Mouse (Mus musculus) liver, embryonic 15.5 days (tissue): ENCODE results near the gene Wdr45b. TPM values are rescaled to one million over a fixed set of nuclear protein-coding genes. Genes with fewer than 3 reads are reported as not detected.
"Not testable (repeated sequence)": the region's sequence is repeated elsewhere in the genome, so short reads cannot be mapped to it uniquely, and the experiment has no call there.

Experiments used
- ATAC-seq: fragments of 200-750 bp; cut with Nextera tagmentation; 2 replicates; pipeline ENCODE4 v1.8.0; 2017; ENCODE audit warnings: moderate number of reproducible peaks, mild to moderate bottlenecking, moderate library complexity; ENCODE audit not compliant: insufficient read depth
- H3K27ac ChIP-seq: fragments of 300-500 bp; sonication (generic); replicated peaks from 2 replicates; pipeline ENCODE4 v1.5.1; 2015; ENCODE audit warnings: mild to moderate bottlenecking, inconsistent platforms
- H3K27me3 ChIP-seq: fragments of 300-500 bp; sonication (generic); 2 replicates; pipeline ENCODE4 v1.6.1; 2015; ENCODE audit warnings: mild to moderate bottlenecking, inconsistent platforms
- H3K36me3 ChIP-seq: fragments of 300-500 bp; sonication (generic); replicated peaks from 2 replicates; pipeline ENCODE4 v1.6.1; 2015; ENCODE audit warnings: moderate library complexity, mild to moderate bottlenecking, inconsistent platforms
- H3K4me1 ChIP-seq: fragments of 300-500 bp; sonication (generic); replicated peaks from 2 replicates; pipeline ENCODE4 v1.6.1; 2015; ENCODE audit warnings: inconsistent platforms
- H3K4me2 ChIP-seq: fragments of 300-500 bp; sonication (generic); 2 replicates; pipeline ENCODE4 v1.6.1; 2015; ENCODE audit warnings: moderate library complexity, mild to moderate bottlenecking, inconsistent platforms
- H3K4me3 ChIP-seq: fragments of 300-500 bp; sonication (generic); replicated peaks from 2 replicates; pipeline ENCODE4 v1.5.1; 2015; ENCODE audit warnings: mild to moderate bottlenecking, inconsistent platforms
- H3K9ac ChIP-seq: fragments of 300-500 bp; sonication (generic); 2 replicates; pipeline ENCODE4 v1.6.1; 2015; ENCODE audit warnings: moderate library complexity, mild to moderate bottlenecking, inconsistent platforms
- H3K9me3 ChIP-seq: fragments of 300-500 bp; sonication (generic); replicated peaks from 2 replicates; pipeline ENCODE4 v1.6.1; 2016; ENCODE audit warnings: inconsistent platforms
- WGBS: fragments of 180-500 bp; shearing (Covaris S2); methylation state at CpG from one replicate; pipeline ENCODE4 v1.1.7; 2015; ENCODE audit warnings: mixed read lengths; ENCODE audit not compliant: insufficient replicate concordance; 5-methylcytosine and 5-hydroxymethylcytosine counted together
- polyA plus RNA-seq: library from polyadenylated mRNA; unstranded; fragments of >200 nt; fragmentation: Nextera tagmentation; extraction: Ambion mirVana; gene quantifications from 2 replicates; pipeline ENCODE4 v1.2.1, GENCODE M21; 2015

Gene Wdr45b
- polyA plus RNA-seq, 1 experiment from 2014 or later = 18.5 TPM

- no peaks in the 10 kb centered on the region for H3K9me3 ChIP-seq
- no peaks in the 10 kb centered on the region for H3K36me3 ChIP-seq
These were observed 13.0 kb upstream of the Wdr45b start for GRCm38 (mm10) chr11:121367170-121367707.

GRCm38 (mm10) chr11:121362212-121362611 lies 8.0 kb upstream of the Wdr45b start:
- H3K4me1 ChIP-seq = no peaks in the 10 kb centered on the region
- no peak overlapping the region for H3K4me3 ChIP-seq
- H3K36me3 ChIP-seq = no peaks in the 10 kb centered on the region
- no peak overlapping the region for H3K9ac ChIP-seq
- no peaks in the 10 kb centered on the region for H3K9me3 ChIP-seq
- WGBS = 24% methylated on average over 5 of the region's 5 CpGs
- H3K27ac ChIP-seq = no peak overlapping the region
- peaks cover 9% of the 10 kb centered on the region; the same call in 1 of the 2 replicates for H3K27me3 ChIP-seq
- H3K4me2 ChIP-seq = no peak overlapping the region
- ATAC-seq = no peak

More at GRCm38 (mm10) chr11:121367170-121367707, 13.0 kb upstream of the Wdr45b start:
- 0 out of 2 replicates have a peak, but pooled peaks cover 4% of the 10 kb centered on the region for H3K4me1 ChIP-seq
- H3K27me3 ChIP-seq = no peaks in the 10 kb centered on the region
- H3K4me3 ChIP-seq = no peak overlapping the region
- H3K9ac ChIP-seq = no peak overlapping the region
- H3K4me2 ChIP-seq = no peak overlapping the region
- no peak for ATAC-seq
- WGBS = 52% methylated on average over 5 of the region's 5 CpGs
- no peak overlapping the region for H3K27ac ChIP-seq

- Histone ChIP-seq H3K9ac (peak overlapping the region; percentile 94), H3K36me3 (peaks cover 20% of the 10 kb centered on the region), H3K4me3 (peak overlapping the region; percentile 96), H3K9me3 (no peaks in the 10 kb centered on the region), H3K27me3 (0 out of 2 replicates have a peak, but pooled peaks cover 3% of the 10 kb centered on the region), H3K27ac (peak overlapping the region; percentile 89), H3K4me1 (peaks cover 36% of the 10 kb centered on the region), H3K4me2 (peak overlapping the region; percentile 86)
- ATAC-seq = peak; percentile 45
- 1% methylated on average over 41 of the region's 41 CpGs for WGBS
These were observed 737 bp downstream of the Wdr45b start for GRCm38 (mm10) chr11:121353326-121354090.

DNA sequence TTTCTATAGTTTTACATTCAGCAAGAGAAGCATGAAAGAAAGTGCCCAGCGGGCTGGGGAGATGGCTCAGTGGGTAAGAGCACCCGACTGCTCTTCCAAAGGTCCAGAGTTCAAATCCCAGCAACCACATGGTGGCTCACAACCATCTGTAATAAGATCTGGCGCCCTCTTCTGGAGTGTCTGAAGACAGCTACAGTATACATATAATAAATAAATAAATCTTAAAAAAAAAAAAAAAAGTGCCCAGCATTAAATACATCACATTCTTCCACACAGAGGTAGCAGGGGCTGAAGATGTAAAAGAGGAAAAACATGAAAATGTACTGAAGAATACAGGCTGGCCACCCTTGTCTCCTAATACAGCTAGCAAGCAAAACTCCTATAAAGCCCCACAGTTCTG lies 5.5 kb downstream of the Wdr45b start:
- H3K9me3 ChIP-seq, ATAC-seq, H3K9ac ChIP-seq, H3K27ac ChIP-seq, H3K27me3 ChIP-seq, H3K4me3 ChIP-seq, H3K4me2 ChIP-seq: not testable (repeated sequence)
- H3K36me3 ChIP-seq = peaks cover 53% of the 10 kb centered on the region
- WGBS = 73% methylated on average over 3 of the region's 3 CpGs
- H3K4me1 ChIP-seq = peaks cover 26% of the 10 kb centered on the region

- no peaks in the 10 kb centered on the region for H3K27me3 ChIP-seq
- peaks cover 57% of the 10 kb centered on the region for H3K36me3 ChIP-seq
- no peaks in the 10 kb centered on the region for H3K9me3 ChIP-seq
- H3K9ac ChIP-seq = no peak overlapping the region
- no peak overlapping the region for H3K4me2 ChIP-seq
- H3K4me1 ChIP-seq = peaks cover 26% of the 10 kb centered on the region
- WGBS = 70% methylated on average over 2 of the region's 2 CpGs
- no peak overlapping the region for H3K4me3 ChIP-seq
- no peak for ATAC-seq
- no peak overlapping the region for H3K27ac ChIP-seq
These were observed 6.1 kb downstream of the Wdr45b start for GRCm38 (mm10) chr11:121348166-121348565.

GRCm38 (mm10) chr11:121347036-121347435 lies 7.2 kb downstream of the Wdr45b start:
- ATAC-seq = no peak
- Histone ChIP-seq H3K27ac (no peak overlapping the region), H3K9ac (no peak overlapping the region), H3K4me1 (peaks cover 19% of the 10 kb centered on the region), H3K9me3 (no peaks in the 10 kb centered on the region), H3K4me2 (no peak overlapping the region), H3K27me3 (no peaks in the 10 kb centered on the region), H3K4me3 (no peak overlapping the region), H3K36me3 (peaks cover 56% of the 10 kb centered on the region)
- WGBS = 68% methylated on average over 2 of the region's 2 CpGs

- not testable (repeated sequence) for H3K9me3 ChIP-seq, H3K27me3 ChIP-seq, H3K4me3 ChIP-seq, H3K9ac ChIP-seq, H3K4me2 ChIP-seq, H3K27ac ChIP-seq, ATAC-seq
- Histone ChIP-seq H3K36me3 (peaks cover 52% of the 10 kb centered on the region), H3K4me1 (peaks cover 25% of the 10 kb centered on the region)
- WGBS = 30% methylated on average over 1 of the region's 1 CpGs
These were observed 11.8 kb downstream of the Wdr45b start for GRCm38 (mm10) chr11:121342423-121342822.

- H3K36me3 ChIP-seq = peaks cover 54% of the 10 kb centered on the region
- H3K27ac ChIP-seq = 0 out of 2 replicates have a peak overlapping the region, but pooled peaks have one; percentile 38
These were observed 14.0 kb downstream of the Wdr45b start for GRCm38 (mm10) chr11:121340287-121340686.

GRCm38 (mm10) chr11:121339647-121340046 lies 14.6 kb downstream of the Wdr45b start:
- H3K9me3 ChIP-seq = no peaks in the 10 kb centered on the region
- peaks cover 55% of the 10 kb centered on the region for H3K36me3 ChIP-seq
- H3K27me3 ChIP-seq = no peaks in the 10 kb centered on the region
- H3K9ac ChIP-seq = no peak overlapping the region
- peaks cover 25% of the 10 kb centered on the region for H3K4me1 ChIP-seq
- no peak overlapping the region for H3K4me3 ChIP-seq
- H3K27ac ChIP-seq = 0 out of 2 replicates have a peak overlapping the region, but pooled peaks have one; percentile 38
- WGBS = 50% methylated on average over 1 of the region's 1 CpGs
- no peak for ATAC-seq
- H3K4me2 ChIP-seq = no peak overlapping the region

More at GRCm38 (mm10) chr11:121340287-121340686, 14.0 kb downstream of the Wdr45b start:
- H3K4me2 ChIP-seq = no peak overlapping the region
- no peaks in the 10 kb centered on the region for H3K27me3 ChIP-seq
- peaks cover 25% of the 10 kb centered on the region for H3K4me1 ChIP-seq
- 60% methylated on average over 1 of the region's 1 CpGs for WGBS
- H3K9me3 ChIP-seq = no peaks in the 10 kb centered on the region
- no peak overlapping the region for H3K4me3 ChIP-seq
- H3K9ac ChIP-seq = no peak overlapping the region
- no peak for ATAC-seq

DNA sequence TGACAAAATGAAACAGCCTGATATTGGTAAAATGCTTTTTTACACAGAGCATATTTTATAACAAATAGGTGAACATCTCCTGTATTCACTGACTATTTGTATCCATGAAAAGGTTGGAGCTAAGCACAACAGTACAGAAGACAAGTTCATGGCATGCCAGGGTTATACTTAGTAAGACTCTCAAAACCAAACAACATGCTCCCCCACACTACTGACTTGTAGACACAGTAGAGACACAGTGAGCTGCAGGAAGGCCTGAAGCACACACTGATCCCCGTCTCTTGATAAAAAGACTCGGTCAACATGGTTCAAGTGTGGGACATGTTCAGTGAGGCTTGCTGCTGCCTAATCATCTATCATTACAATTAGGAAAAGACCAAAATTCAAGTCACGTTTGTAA lies 22.6 kb downstream of the Wdr45b start:
- Histone ChIP-seq H3K4me2 (no peak overlapping the region), H3K9me3 (no peaks in the 10 kb centered on the region), H3K27ac (no peak overlapping the region), H3K36me3 (peaks cover 95% of the 10 kb centered on the region), H3K4me1 (no peaks in the 10 kb centered on the region), H3K4me3 (no peak overlapping the region), H3K27me3 (no peaks in the 10 kb centered on the region), H3K9ac (no peak overlapping the region)
- WGBS = 73% methylated on average over 3 of the region's 3 CpGs
- no peak for ATAC-seq

DNA sequence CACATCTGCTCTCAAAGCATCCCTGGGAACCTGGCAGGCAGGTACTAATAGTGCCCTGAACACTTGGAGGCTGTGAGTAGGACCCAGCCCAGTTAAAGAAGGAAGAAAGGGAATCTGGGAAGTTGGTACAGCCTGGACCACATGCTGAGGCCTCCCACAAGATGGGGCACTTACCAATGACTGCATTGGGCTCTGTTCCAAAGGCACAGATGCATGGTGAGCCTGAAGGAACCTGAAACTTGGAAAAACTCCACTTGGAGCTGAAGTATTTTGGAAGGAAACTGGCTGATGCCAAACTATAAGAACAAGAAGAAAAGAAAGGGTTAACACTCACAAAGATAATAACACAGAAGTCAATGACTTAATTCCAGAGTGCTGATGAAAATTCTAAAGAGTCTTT lies 25.6 kb downstream of the Wdr45b start:
- Histone ChIP-seq H3K4me2 (no peak overlapping the region), H3K9me3 (no peaks in the 10 kb centered on the region), H3K4me3 (no peak overlapping the region), H3K9ac (no peak overlapping the region), H3K27ac (no peak overlapping the region), H3K27me3 (no peaks in the 10 kb centered on the region), H3K36me3 (peaks cover 75% of the 10 kb centered on the region), H3K4me1 (peaks cover 5% of the 10 kb centered on the region)
- no peak for ATAC-seq
